Mouse (Mus musculus) ZHBTc4 (cell line): ENCODE results near the gene Bcl10.
A peak's percentile ranks its signal among the peaks of the same experiment; 100 is the strongest.
"Not testable (repeated sequence)": the region's sequence is repeated elsewhere in the genome, so short reads cannot be mapped to it uniquely, and the experiment has no call there.

Experiments used
- DNase-seq: peaks from one replicate; pipeline ENCODE4 v3.0.0-alpha.2; 2011; ENCODE audit warnings: low read depth, low spot score

Gene Bcl10

GRCm38 (mm10) chr3:145950034-145950814 is 27.6 kb downstream of the Bcl10 start:
- peak; percentile 84 for DNase-seq

DNA sequence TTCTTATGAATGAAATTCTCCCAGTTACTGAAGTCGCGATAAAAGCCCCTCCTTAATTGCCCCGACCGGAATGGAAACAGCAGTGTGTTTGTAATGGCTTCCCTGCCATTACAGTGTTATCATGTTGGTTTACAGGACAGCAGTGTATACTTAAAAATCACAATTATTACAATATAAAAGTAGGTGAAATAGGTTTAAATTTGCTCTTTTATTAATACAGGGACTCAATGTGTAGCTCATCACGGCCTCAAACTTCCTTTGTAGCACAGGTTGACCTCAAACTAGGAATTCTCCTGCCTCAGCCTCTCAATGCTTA is 28.2 kb downstream of the Bcl10 start:
- DNase-seq, result no peak

- DNase-seq, result no peak
These were observed 28.9 kb downstream of the Bcl10 start for GRCm38 (mm10) chr3:145951287-145952165.

DNA sequence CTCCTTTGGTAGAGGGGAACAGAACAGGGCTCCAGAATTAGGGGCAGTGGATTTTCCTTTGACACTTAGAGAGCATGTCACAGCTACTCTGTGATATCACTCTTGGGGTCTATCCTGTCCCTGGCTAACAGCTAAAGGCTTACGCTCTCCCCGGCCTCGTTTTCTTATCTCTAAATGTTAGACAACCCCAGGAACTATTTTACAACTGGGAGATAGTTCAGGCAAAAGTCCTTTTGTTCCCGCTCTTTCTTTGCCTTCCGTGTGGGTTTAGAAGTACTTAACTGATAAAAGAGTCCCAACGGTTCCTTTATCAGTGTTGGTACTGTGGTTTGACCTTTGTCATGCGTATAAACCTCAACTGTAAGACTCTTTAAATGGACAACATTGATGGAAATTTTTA is 30.3 kb downstream of the Bcl10 start:
- DNase-seq, result no peak

DNA sequence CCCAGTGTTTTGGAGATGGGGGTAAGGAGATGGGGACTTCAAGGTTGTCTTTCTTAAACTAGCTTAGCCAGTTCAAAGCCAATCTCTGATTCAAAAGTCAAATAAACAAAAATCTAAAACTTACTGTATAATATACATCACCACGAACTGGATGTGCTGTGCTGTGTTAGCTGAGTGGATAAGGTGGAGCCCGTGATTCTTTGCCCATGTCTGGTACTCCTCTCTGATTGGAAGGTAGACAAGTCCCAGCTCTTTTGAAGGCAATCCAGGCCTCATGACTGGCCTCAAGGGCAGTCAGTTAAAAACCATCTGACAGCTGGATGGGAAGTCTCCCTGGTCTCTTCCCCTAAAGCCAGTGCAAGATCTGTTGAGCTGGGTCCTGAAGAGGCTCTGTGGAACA is 30.8 kb downstream of the Bcl10 start:
- DNase-seq, result no peak

DNA sequence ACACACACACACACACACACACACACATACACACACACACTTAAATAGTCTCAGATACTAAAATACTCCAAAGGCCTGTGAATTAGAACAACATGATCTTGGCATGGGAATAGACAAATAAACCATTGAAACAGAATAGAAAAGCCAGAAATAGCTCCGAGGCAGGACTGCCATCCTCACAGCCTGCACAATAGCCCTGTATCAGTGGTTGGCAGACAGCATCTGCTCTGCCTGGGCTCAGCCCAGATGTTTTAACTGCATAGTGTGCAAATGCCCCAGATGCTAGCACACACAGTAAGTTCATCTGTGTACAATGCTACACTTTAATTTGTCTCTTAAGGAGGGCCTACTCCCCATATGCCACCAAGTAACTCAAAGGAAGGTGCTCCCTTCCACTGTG is 37.2 kb downstream of the Bcl10 start:
- DNase-seq, result no peak

GRCm38 (mm10) chr3:145962411-145962810 is 39.8 kb downstream of the Bcl10 start:
- peak; percentile 58 for DNase-seq

DNA sequence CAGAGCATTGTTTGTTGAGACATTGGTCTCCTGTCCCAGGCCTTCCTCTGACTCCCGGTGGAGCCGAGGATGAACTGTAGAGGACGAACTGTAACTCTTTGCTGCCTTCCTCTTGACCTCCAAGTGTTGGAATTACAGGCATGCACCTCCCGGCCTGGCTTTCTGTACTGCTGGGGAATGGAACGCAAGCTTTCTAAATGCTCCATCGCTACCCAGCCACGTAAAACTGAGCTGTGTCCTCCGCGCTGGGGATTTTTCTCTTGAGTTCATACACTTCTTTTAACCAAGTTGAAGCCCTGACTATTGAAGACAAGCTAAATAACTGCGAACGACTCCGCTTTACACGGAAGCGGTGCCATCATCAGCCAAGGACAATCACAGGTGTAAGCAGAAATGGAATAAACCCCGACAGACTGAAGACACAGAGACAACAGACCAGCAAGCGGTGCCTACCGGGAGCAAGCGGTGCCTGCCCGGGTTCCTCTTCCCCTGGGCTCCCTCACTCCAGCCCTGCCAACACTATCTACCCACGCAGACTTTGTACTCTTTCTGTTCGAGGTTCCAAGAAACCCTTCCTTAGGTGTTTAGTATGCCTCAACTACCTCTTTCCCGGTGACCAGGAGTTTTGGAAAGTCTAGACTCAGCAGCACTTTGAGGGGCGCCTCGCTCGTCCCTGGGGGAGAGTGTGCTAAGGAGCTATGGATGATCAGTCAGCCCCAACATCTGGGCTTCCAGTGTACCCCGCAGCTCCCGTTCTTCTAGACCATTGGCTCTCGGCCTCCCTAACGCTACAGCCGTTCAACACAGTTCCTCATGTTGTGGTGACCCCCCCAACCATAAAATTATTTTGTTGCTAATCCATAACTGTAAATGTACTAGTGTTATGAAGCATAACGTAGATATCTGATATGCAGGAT is 40.8 kb downstream of the Bcl10 start:
- peak; percentile 51 for DNase-seq

GRCm38 (mm10) chr3:145964018-145964387 is 41.4 kb downstream of the Bcl10 start:
- no peak for DNase-seq

DNA sequence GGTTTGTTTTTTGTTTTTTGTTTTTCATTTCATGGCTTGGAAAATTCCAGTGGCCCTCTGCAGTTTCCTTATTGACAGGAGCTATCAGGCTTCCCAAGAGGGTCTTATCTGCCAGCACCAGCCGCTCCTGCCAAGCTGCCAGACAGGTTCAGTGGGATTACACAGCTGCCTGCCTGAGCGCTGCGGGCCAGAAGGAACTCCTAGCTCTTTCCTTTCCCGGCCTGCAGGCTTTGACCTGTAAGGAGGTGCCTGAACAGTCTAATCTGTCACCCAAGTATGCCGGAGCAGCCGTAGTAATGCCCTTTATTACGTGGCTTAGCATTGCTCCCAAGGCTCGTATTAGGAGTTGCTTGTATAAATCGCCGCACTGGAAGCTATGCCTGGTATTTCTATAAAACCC is 41.9 kb downstream of the Bcl10 start:
- DNase-seq, result no peak

GRCm38 (mm10) chr3:145965583-145965982 is 43.0 kb downstream of the Bcl10 start:
- DNase-seq, result not testable (repeated sequence)

GRCm38 (mm10) chr3:145966806-145967205 is 44.2 kb downstream of the Bcl10 start:
- no peak for DNase-seq

DNA sequence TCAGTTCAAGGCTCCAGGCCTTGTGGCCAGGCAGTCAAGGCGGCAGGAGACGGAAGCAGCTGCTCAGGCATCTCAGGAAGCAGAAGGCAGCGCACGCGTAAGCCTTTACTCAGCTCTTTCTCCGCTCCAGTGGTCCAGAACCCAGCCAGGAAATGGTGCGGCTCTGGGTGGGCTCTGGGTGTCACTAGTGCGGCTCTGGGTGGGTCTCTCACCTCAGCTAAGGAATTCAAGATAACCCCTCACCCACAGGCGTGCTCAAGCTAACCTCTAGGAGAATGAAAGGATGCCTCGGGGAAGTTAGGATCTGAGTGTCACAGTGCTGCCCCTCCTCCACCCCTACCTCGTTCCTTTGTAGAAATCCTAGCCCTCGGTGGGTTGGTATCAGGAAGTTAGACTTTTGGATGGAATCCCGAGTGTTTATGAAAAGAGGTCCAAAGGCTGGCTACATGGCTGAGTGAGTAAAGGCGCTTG is 46.5 kb downstream of the Bcl10 start:
- peak; percentile 69 for DNase-seq

DNA sequence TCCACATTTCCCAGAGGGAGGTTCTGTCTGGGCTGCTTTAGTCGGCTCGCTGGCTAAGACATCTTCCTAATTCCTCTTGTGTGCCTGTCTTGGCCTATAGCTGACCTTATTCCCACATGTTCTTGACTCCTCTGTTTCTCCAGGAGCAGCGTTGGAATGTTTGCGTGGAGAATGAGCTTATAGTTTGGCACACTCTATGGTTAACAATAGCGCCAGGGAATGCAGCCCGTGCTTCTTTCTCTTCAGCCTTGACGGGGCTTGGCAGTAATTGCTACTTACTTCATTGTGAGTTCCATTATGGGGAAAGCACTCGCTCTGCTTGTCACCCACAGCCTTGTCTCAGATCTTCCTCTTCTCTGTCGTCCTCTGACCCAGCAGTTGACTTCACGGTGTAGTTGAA is 48.9 kb downstream of the Bcl10 start:
- no peak for DNase-seq

- DNase-seq, result no peak
These were observed 52.4 kb downstream of the Bcl10 start for GRCm38 (mm10) chr3:145974986-145975385.
